Mouse (Mus musculus) CH12.LX (cell line): Measurements from ENCODE around the gene Fam185a. TPM values are rescaled to one million over a fixed set of nuclear protein-coding genes. Genes with fewer than 3 reads are reported as not detected.

Experiments
- DNase-seq: peaks from one replicate; pipeline ENCODE4 v3.0.0-alpha.2; 2013; ENCODE audit errors: extremely low read depth
- H3K27ac ChIP-seq: 2 replicates; pipeline ENCODE4 v1.5.1; 2012; ENCODE audit warnings: low read depth, mild to moderate bottlenecking, control low read depth, moderate library complexity; ENCODE audit not compliant: insufficient read depth
- H3K27me3 ChIP-seq: replicated peaks from 2 replicates; pipeline ENCODE3; 2012; ENCODE audit warnings: inconsistent platforms
- H3K36me3 ChIP-seq, 2 experiments: replicated peaks in 1 of 2; 2 replicates each; pipeline versions ENCODE3 to v1.6.1; 2012; ENCODE audit warnings: inconsistent platforms in 1 of 2, low read length in 1 of 2, mild to moderate bottlenecking in 1 of 2, mixed read lengths in 1 of 2, moderate library complexity in 1 of 2; ENCODE audit not compliant: control insufficient read depth in 1 of 2, insufficient read depth in 1 of 2
- H3K4me1 ChIP-seq, 2 experiments: 2 replicates each; pipeline ENCODE4 v1.6.1; 2012; ENCODE audit warnings: inconsistent platforms in 1 of 2, moderate library complexity in 1 of 2; ENCODE audit not compliant: insufficient read depth in 2 of 2, control insufficient read depth in 1 of 2
- H3K4me2 ChIP-seq: 2 replicates; pipeline ENCODE4 v1.6.1; 2012; ENCODE audit warnings: low read depth, mild to moderate bottlenecking, control low read depth; ENCODE audit not compliant: poor library complexity, insufficient read depth, severe bottlenecking
- H3K4me3 ChIP-seq, 3 experiments: fragments of 150-350 bp in 1 of 3; sonication (generic) in 1 of 3; replicated peaks in 1 of 3; 2 replicates each; pipeline versions ENCODE3 to v1.5.1; 2011 to 2012; ENCODE audit warnings: low read depth in 2 of 3, low read length in 2 of 3, mild to moderate bottlenecking in 2 of 3, moderate library complexity in 2 of 3, control low read depth in 1 of 3, improper control_type of control experiment in 1 of 3, inconsistent platforms in 1 of 3, mixed read lengths in 1 of 3; ENCODE audit not compliant: poor library complexity in 1 of 3
- H3K79me2 ChIP-seq: replicated peaks from 2 replicates; pipeline ENCODE4 v1.6.1; 2012; ENCODE audit warnings: mild to moderate bottlenecking, moderate library complexity; ENCODE audit not compliant: control insufficient read depth, poor library complexity, insufficient read depth, severe bottlenecking; ENCODE audit errors: extremely low read depth
- H3K9ac ChIP-seq: 2 replicates; pipeline ENCODE4 v1.6.1; 2012; ENCODE audit warnings: low read depth, mild to moderate bottlenecking, control low read depth, moderate library complexity; ENCODE audit not compliant: insufficient read depth
- H3K9me3 ChIP-seq: replicated peaks from 2 replicates; pipeline ENCODE3; 2012; ENCODE audit warnings: low read length, inconsistent platforms, mixed read lengths
- ELF1 ChIP-seq: IDR thresholded peaks from 2 replicates; pipeline ENCODE4 v1.6.1; 2014; ENCODE audit warnings: low read depth, mild to moderate bottlenecking, inconsistent platforms, low read length, improper control_type of control experiment
- EP300 ChIP-seq: IDR thresholded peaks from 2 replicates; pipeline ENCODE4 v1.6.1; 2011; ENCODE audit warnings: low read length, improper control_type of control experiment
- IRF4 ChIP-seq: IDR thresholded peaks from 2 replicates; pipeline ENCODE4 v1.6.1; 2014; ENCODE audit warnings: low read depth, mild to moderate bottlenecking, inconsistent platforms, low read length, improper control_type of control experiment
- JUN ChIP-seq: IDR thresholded peaks from 2 replicates; pipeline ENCODE4 v1.6.1; 2011; ENCODE audit warnings: low read depth, mild to moderate bottlenecking, low read length, improper control_type of control experiment, moderate library complexity; ENCODE audit not compliant: insufficient read depth
- MAFK ChIP-seq: IDR thresholded peaks from 2 replicates; pipeline ENCODE4 v1.6.1; 2011; ENCODE audit warnings: low read length, improper control_type of control experiment; ENCODE audit not compliant: insufficient replicate concordance
- MAX ChIP-seq: IDR thresholded peaks from 2 replicates; pipeline ENCODE4 v1.6.1; 2011; ENCODE audit warnings: low read length, improper control_type of control experiment
- PAX5 ChIP-seq: IDR thresholded peaks from 2 replicates; pipeline ENCODE4 v1.6.1; 2012; ENCODE audit warnings: low read length, inconsistent platforms, mixed read lengths
- RCOR1 ChIP-seq: conservative IDR thresholded peaks from 2 replicates; pipeline ENCODE4 v1.6.1; 2012; ENCODE audit warnings: low read depth, mild to moderate bottlenecking, inconsistent platforms, low read length, improper control_type of control experiment
- SIN3A ChIP-seq: IDR thresholded peaks from 2 replicates; pipeline ENCODE4 v1.6.1; 2012; ENCODE audit warnings: low read length, improper control_type of control experiment, inconsistent platforms
- SMC3 ChIP-seq: IDR thresholded peaks from 2 replicates; pipeline ENCODE4 v1.6.1; 2011; ENCODE audit warnings: low read depth, low read length, improper control_type of control experiment
- USF1 ChIP-seq: IDR thresholded peaks from 2 replicates; pipeline ENCODE4 v1.6.1; 2014; ENCODE audit warnings: low read depth, mild to moderate bottlenecking, inconsistent platforms, low read length, improper control_type of control experiment
- USF2 ChIP-seq: conservative IDR thresholded peaks from 2 replicates; pipeline ENCODE4 v1.6.1; 2011; ENCODE audit warnings: low read depth, low read length, improper control_type of control experiment
- ZKSCAN1 ChIP-seq: IDR thresholded peaks from 2 replicates; pipeline ENCODE4 v1.6.1; 2012; ENCODE audit warnings: low read depth, inconsistent platforms, low read length, improper control_type of control experiment, borderline replicate concordance
- dilution Hi-C: fragments of 300-500 bp; cut with MboI; formaldehyde crosslinking; loops from 2 replicates; pipeline ENCODE4 v1.14.3; 2020; ENCODE audit warnings: low sequenced_read_pairs; ENCODE audit not compliant: extremely low pct_unique_long_range_greater_than_20kb, extremely low pct_ligation_motif_present
- in situ Hi-C: fragments of 300-500 bp; cut with MboI; formaldehyde crosslinking; loops from 3 replicates; pipeline ENCODE4 v1.14.3; 2019; ENCODE audit warnings: low sequenced_read_pairs, low pct_ligation_motif_present, low pct_unique_long_range_greater_than_20kb, mixed read lengths
- polyA plus RNA-seq: library from polyadenylated mRNA; unstranded; fragments of >175 nt; gene quantifications from 2 replicates; pipeline ENCODE4 v1.2.1, GENCODE M21; 2012; ENCODE audit warnings: low read depth; ENCODE audit not compliant: insufficient read length
- total RNA-seq, 2 experiments: library from RNA; depleted of rRNA; stranded (reverse); fragments of 300-350 nt in 1 of 2; fragments of >200 nt in 1 of 2; gene quantifications; 2 replicates each; pipeline ENCODE4 v1.2.3; 2012 to 2014

The Fam185a gene
- total and polyA plus RNA-seq, 3 experiments, result 13.4 to 30.6 (median 16.1) TPM

GRCm38 (mm10) chr5:21439446-21440110 lies 14.8 kb downstream of the Fam185a start (continued):
- TF ChIP-seq SIN3A, result no peak
- TF ChIP-seq SMC3, result no peak

- peaks cover 7 to 12% of the 10 kb centered on the region in 2 experiments; a peak in 3 of 4 replicates for H3K4me1 ChIP-seq
- H3K9ac ChIP-seq, result no peak overlapping the region
- dilution Hi-C loops, result no loop called here
- TF ChIP-seq IRF4, result peak; percentile 77
- TF ChIP-seq ELF1, result 0 out of 2 replicates have a peak, but pooled peaks have one; percentile 28
- TF ChIP-seq EP300, result peak; percentile 80
- TF ChIP-seq MAFK, result no peak
- peak; percentile 34 for DNase-seq
- no peak overlapping the region for H3K4me2 ChIP-seq
- no peak overlapping the region for H3K4me3 ChIP-seq
- H3K27me3 ChIP-seq, result no peaks in the 10 kb centered on the region
- no peaks in the 10 kb centered on the region for H3K79me2 ChIP-seq
- H3K36me3 ChIP-seq, result peaks cover 16 to 56% of the 10 kb centered on the region in 2 experiments
- in situ Hi-C loops, result no loop called here
- H3K9me3 ChIP-seq, result no peaks in the 10 kb centered on the region
- no peak overlapping the region for H3K27ac ChIP-seq
Observed at GRCm38 (mm10) chr5:21440833-21441530, 16.2 kb downstream of the Fam185a start.

DNA sequence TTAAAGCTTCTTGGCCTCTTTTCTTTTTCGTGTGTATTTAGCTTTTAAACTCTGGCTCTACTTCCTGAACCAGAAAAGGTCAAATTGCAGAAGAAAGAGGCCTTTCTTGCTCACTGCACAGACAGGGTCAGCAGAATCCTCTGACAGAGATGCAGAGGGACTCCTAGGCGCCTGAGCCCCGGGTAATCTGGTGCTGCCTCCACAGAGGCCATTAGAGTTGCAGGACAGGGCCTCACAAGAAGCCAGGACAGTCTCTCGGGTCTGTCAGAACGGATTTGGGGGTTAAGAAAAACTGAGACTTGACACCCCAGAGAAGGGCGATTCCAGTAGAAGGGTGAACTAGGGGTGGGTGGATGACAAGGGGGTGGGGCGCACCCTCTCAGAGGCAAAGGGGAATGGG lies 42.6 kb downstream of the Fam185a start:
- H3K4me3 ChIP-seq, result no peak overlapping the region
- no peak overlapping the region for H3K4me2 ChIP-seq
- no peak overlapping the region for H3K9ac ChIP-seq
- H3K9me3 ChIP-seq, result no peaks in the 10 kb centered on the region
- dilution Hi-C loops (no loop called here), in situ Hi-C loops (no loop called here)
- TF ChIP-seq USF2, result no peak
- no peak for TF ChIP-seq JUN
- no peak for TF ChIP-seq PAX5
- TF ChIP-seq IRF4, result no peak
- TF ChIP-seq RCOR1, result no peak
- no peak for TF ChIP-seq MAX
- TF ChIP-seq ZKSCAN1, result no peak
- TF ChIP-seq MAFK, result no peak
- no peak for TF ChIP-seq USF1
- no peak overlapping the region for H3K27ac ChIP-seq
- H3K79me2 ChIP-seq, result no peaks in the 10 kb centered on the region
- H3K36me3 ChIP-seq, result peaks cover 0 to 28% of the 10 kb centered on the region in 2 experiments
- H3K27me3 ChIP-seq, result no peaks in the 10 kb centered on the region
- H3K4me1 ChIP-seq, result peaks cover 0 to 6% of the 10 kb centered on the region in 2 experiments; a peak in 1 of 4 replicates
- DNase-seq, result no peak
